Mouse (Mus musculus) midbrain, embryonic 16.5 days (tissue): ENCODE data around the gene Azin2. TPM values are rescaled to one million over a fixed set of nuclear protein-coding genes. Genes with fewer than 3 reads are reported as not detected.

Experiments
- ATAC-seq: fragments of 200-750 bp; cut with Nextera tagmentation; 2 replicates; pipeline ENCODE4 v1.8.0; 2017; ENCODE audit warnings: moderate TSS enrichment
- H3K27ac ChIP-seq: fragments of 300-500 bp; sonication (generic); 2 replicates; pipeline ENCODE4 v1.5.1; 2014; ENCODE audit warnings: mild to moderate bottlenecking, low read length, mixed read lengths
- H3K27me3 ChIP-seq: fragments of 300-500 bp; sonication (generic); 2 replicates; pipeline ENCODE4 v1.6.1; 2014; ENCODE audit warnings: low read depth, low read length, mixed read lengths; ENCODE audit not compliant: control insufficient read depth, insufficient read depth
- H3K36me3 ChIP-seq: fragments of 300-500 bp; sonication (generic); 2 replicates; pipeline ENCODE4 v1.6.1; 2014; ENCODE audit warnings: mild to moderate bottlenecking, low read length, moderate library complexity, mixed read lengths; ENCODE audit not compliant: control insufficient read depth, insufficient read depth
- H3K4me1 ChIP-seq: fragments of 300-500 bp; sonication (generic); 2 replicates; pipeline ENCODE4 v1.6.1; 2014; ENCODE audit warnings: mild to moderate bottlenecking, low read length, mixed read lengths; ENCODE audit not compliant: control insufficient read depth, insufficient read depth
- H3K4me2 ChIP-seq: fragments of 300-500 bp; sonication (generic); 2 replicates; pipeline ENCODE4 v1.6.1; 2014; ENCODE audit warnings: mild to moderate bottlenecking, low read length, mixed read lengths
- H3K4me3 ChIP-seq: fragments of 300-500 bp; sonication (generic); 2 replicates; pipeline ENCODE4 v1.5.1; 2014; ENCODE audit warnings: low read depth, mild to moderate bottlenecking, low read length, moderate library complexity, mixed read lengths
- H3K9ac ChIP-seq: fragments of 300-500 bp; sonication (generic); 2 replicates; pipeline ENCODE4 v1.6.1; 2014; ENCODE audit warnings: low read depth, low read length, mixed read lengths
- H3K9me3 ChIP-seq: fragments of 300-500 bp; sonication (generic); replicated peaks from 2 replicates; pipeline ENCODE4 v1.6.1; 2014; ENCODE audit warnings: mild to moderate bottlenecking, low read length, mixed read lengths; ENCODE audit not compliant: control insufficient read depth, poor library complexity, severe bottlenecking
- WGBS: fragments of 180-500 bp; shearing (Covaris S2); extraction: QIAGEN DNeasy Blood & Tissue Kit; methylation state at CpG from one replicate; pipeline ENCODE4 v1.1.7; 2014; 5-methylcytosine and 5-hydroxymethylcytosine counted together
- polyA plus RNA-seq: library from polyadenylated mRNA; unstranded; fragments of >200 nt; fragmentation: Nextera tagmentation; extraction: Ambion mirVana; gene quantifications from 2 replicates; pipeline ENCODE4 v1.2.1, GENCODE M21; 2015

Azin2 gene
- polyA plus RNA-seq, 1 experiment from 2014 or later: 20.2 TPM

DNA sequence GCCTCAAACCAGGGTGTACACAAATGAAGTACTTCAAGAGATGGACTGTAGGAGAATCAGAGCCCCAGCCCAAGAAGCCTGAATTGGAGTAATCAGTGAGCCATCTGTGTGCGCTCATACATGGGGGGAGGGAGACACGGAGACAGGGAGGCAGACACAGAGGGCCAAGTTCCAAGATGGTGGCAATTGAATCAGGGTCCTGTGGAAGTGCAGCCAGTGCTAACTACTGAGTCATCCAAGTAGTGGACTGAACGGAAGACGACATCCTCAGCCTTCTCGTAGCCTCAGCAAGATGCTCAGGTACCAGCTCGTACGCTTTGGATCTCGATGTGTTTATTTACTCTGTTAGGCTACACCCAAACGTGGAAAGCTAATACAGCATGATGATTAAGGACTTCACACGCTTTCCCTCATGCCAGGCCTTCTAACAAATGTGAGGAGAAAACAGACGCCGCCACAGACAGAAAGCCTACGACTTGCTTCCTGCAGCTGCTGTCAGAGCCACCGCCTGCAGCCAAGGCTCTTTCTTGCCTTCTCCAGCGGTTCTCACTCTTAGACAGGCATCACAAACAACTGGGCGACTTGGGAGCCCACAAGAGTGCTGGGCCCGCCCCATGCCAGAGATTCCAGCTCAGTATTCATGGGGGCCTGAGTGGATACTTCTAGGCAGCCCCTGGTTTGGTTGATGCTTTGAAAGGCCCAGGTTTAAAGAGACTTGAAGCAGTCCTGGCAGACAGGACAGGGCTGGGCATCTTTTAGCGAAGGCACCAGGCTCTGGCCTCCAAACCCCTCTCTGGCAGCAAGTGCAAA is 7.6 kb upstream of the Azin2 start:
- ATAC-seq: no peak
- Histone ChIP-seq H3K9me3 (no peaks in the 10 kb centered on the region), H3K4me2 (no peak overlapping the region), H3K4me3 (no peak overlapping the region), H3K27ac (no peak overlapping the region), H3K9ac (no peak overlapping the region), H3K36me3 (no peaks in the 10 kb centered on the region), H3K27me3 (no peaks in the 10 kb centered on the region), H3K4me1 (peaks cover 10% of the 10 kb centered on the region; the same call in 1 of the 2 replicates)
- 78% methylated on average over 18 of the region's 18 CpGs for whole genome bisulfite sequencing

DNA sequence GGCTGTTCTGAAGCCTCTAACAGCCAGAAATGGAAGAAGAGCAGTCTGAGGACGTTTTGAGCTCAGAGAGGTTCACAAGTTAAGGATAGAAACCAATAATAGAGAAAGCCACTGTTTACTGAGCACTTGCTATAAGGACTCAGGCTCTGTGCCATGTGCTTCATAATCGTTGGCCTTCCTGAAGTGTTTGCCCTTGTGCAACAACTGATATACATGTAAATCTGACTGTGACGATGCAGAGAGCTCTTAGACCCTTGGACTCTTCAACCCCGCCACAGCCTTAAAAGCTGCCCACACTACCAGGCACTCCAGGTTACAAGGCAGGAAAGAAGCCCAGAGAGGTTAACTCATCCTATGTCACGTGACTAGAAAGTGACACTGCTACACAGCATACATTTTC is 6.8 kb upstream of the Azin2 start:
- no peak overlapping the region for H3K4me3 ChIP-seq
- H3K4me2 ChIP-seq: no peak overlapping the region
- no peak for ATAC-seq
- WGBS: 77% methylated on average over 5 of the region's 5 CpGs
- no peaks in the 10 kb centered on the region for H3K9me3 ChIP-seq
- peaks cover 10% of the 10 kb centered on the region; the same call in 1 of the 2 replicates for H3K4me1 ChIP-seq
- no peak overlapping the region for H3K27ac ChIP-seq
- H3K36me3 ChIP-seq: no peaks in the 10 kb centered on the region
- H3K9ac ChIP-seq: no peak overlapping the region
- H3K27me3 ChIP-seq: no peaks in the 10 kb centered on the region

DNA sequence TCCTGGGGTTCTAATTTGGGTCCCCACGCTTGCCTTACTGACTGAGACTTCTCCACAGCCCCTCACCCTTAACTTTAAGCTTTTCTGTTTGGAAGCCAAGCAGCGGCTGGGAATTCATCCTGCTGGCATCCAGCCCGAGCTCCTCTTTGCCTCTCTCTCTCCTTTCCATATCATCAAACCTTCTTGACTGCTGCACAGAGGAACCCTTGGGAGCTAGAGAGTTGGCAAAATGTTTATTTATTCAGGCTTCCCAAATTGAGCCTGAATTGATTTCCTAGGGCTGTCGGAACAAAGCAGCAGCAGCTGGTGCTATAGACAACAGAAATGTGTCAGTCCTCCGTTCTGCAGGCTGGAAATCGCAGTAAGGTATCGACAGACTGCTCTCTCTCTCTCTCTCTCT is 4.5 kb upstream of the Azin2 start:
- H3K9me3 ChIP-seq: no peaks in the 10 kb centered on the region
- ATAC-seq: no peak
- peak overlapping the region; percentile 21 for H3K4me2 ChIP-seq
- H3K9ac ChIP-seq: peak overlapping the region; percentile 20; the same call in 1 of the 2 replicates
- 12% methylated on average over 7 of the region's 7 CpGs for WGBS
- peak overlapping the region; percentile 73 for H3K27ac ChIP-seq
- no peak overlapping the region for H3K4me3 ChIP-seq
- H3K27me3 ChIP-seq: no peaks in the 10 kb centered on the region
- no peaks in the 10 kb centered on the region for H3K36me3 ChIP-seq
- H3K4me1 ChIP-seq: peaks cover 17% of the 10 kb centered on the region

GRCm38 (mm10) chr4:128962926-128963290 is 666 bp upstream of the Azin2 start:
- no peaks in the 10 kb centered on the region for H3K9me3 ChIP-seq
- H3K4me3 ChIP-seq: peak overlapping the region; percentile 83
- no peaks in the 10 kb centered on the region for H3K27me3 ChIP-seq
- 2% methylated on average over 9 of the region's 9 CpGs for WGBS
- peak overlapping the region; percentile 78 for H3K4me2 ChIP-seq
- no peaks in the 10 kb centered on the region for H3K36me3 ChIP-seq
- peak overlapping the region; percentile 93 for H3K9ac ChIP-seq
- peaks cover 31% of the 10 kb centered on the region for H3K4me1 ChIP-seq
- ATAC-seq: 0 out of 2 replicates have a peak, but pooled peaks have one; percentile 23
- no peak overlapping the region for H3K27ac ChIP-seq

- ATAC-seq: no peak
- Histone ChIP-seq H3K27me3 (no peaks in the 10 kb centered on the region), H3K4me3 (peak overlapping the region; percentile 83), H3K4me2 (peak overlapping the region; percentile 78), H3K27ac (no peak overlapping the region), H3K36me3 (no peaks in the 10 kb centered on the region), H3K9ac (peak overlapping the region; percentile 93), H3K9me3 (no peaks in the 10 kb centered on the region), H3K4me1 (peaks cover 21% of the 10 kb centered on the region)
- WGBS: 6% methylated on average over 16 of the region's 16 CpGs
Observed at GRCm38 (mm10) chr4:128961301-128962028, 777 bp downstream of the Azin2 start.

DNA sequence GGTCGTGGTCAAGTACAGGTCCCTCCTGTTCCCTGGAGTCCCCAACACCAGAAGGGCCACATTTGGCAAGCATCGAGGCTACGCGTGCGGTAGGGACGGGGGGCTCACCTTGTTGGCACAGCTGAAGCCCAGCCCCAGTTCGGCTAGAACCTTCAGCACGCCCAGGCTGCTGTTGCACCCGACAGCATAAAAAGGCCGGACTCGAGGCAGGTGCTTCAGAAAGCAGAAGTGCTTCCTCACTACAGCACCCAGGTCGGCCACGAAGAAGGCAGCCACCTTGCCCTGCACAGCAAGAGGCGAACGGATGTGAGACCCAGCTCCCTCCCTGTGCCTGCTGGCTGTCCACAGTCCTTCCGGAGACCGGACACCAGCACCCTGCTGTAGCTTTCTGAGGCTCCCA is 2.6 kb downstream of the Azin2 start:
- Histone ChIP-seq H3K36me3 (no peaks in the 10 kb centered on the region), H3K4me1 (peaks cover 27% of the 10 kb centered on the region), H3K9ac (0 out of 2 replicates have a peak overlapping the region, but pooled peaks have one; percentile 12), H3K9me3 (no peaks in the 10 kb centered on the region), H3K27ac (no peak overlapping the region), H3K27me3 (no peaks in the 10 kb centered on the region), H3K4me3 (no peak overlapping the region), H3K4me2 (no peak overlapping the region)
- 85% methylated on average over 17 of the region's 17 CpGs for WGBS
- no peak for ATAC-seq

GRCm38 (mm10) chr4:128958849-128959248 is 3.4 kb downstream of the Azin2 start:
- Histone ChIP-seq H3K4me1 (peaks cover 27% of the 10 kb centered on the region), H3K9me3 (no peaks in the 10 kb centered on the region), H3K27ac (no peak overlapping the region), H3K36me3 (no peaks in the 10 kb centered on the region), H3K27me3 (no peaks in the 10 kb centered on the region), H3K9ac (no peak overlapping the region), H3K4me2 (no peak overlapping the region), H3K4me3 (no peak overlapping the region)
- WGBS: 38% methylated on average over 8 of the region's 8 CpGs
- ATAC-seq: no peak

- Histone ChIP-seq H3K36me3 (no peaks in the 10 kb centered on the region), H3K9me3 (no peaks in the 10 kb centered on the region), H3K4me1 (peaks cover 25% of the 10 kb centered on the region), H3K27ac (no peak overlapping the region), H3K4me2 (no peak overlapping the region), H3K27me3 (no peaks in the 10 kb centered on the region), H3K4me3 (no peak overlapping the region), H3K9ac (no peak overlapping the region)
- ATAC-seq: no peak
- WGBS: 89% methylated on average over 11 of the region's 11 CpGs
Observed at GRCm38 (mm10) chr4:128958156-128958555, 4.1 kb downstream of the Azin2 start.
